Mouse (Mus musculus): ENCODE measurements around the gene Col24a1.

DNA sequence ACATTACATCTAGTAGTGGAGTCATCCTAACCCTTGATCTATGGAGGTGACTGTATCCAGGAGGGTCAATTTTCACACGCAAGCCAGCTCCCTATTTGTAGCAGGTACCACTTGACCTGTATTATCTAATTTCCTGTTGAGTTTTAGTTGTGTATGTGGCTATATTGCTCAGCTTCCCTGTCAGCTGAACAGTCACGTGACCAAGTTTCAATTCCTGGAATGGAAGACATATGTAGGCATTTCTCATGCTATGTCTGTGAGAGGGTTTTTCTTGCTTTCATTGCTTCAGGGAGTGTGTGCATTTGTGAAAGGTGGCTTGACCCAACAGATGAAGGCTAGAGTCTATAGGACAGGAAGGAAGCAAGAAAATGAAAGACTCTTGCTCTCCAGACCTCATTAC lies 44.2 kb upstream of the Col24a1 start:
- TF ChIP-seq CTCF (IDR thresholded peaks at IDR 0.05; ENCODE audit: extremely low read depth, insufficient read depth, low read length) (no peak), POLR2A (IDR thresholded peaks at IDR 0.05; ENCODE audit: extremely low read depth, insufficient read depth, low read length) (no peak)
